In the genomic region with DNA sequence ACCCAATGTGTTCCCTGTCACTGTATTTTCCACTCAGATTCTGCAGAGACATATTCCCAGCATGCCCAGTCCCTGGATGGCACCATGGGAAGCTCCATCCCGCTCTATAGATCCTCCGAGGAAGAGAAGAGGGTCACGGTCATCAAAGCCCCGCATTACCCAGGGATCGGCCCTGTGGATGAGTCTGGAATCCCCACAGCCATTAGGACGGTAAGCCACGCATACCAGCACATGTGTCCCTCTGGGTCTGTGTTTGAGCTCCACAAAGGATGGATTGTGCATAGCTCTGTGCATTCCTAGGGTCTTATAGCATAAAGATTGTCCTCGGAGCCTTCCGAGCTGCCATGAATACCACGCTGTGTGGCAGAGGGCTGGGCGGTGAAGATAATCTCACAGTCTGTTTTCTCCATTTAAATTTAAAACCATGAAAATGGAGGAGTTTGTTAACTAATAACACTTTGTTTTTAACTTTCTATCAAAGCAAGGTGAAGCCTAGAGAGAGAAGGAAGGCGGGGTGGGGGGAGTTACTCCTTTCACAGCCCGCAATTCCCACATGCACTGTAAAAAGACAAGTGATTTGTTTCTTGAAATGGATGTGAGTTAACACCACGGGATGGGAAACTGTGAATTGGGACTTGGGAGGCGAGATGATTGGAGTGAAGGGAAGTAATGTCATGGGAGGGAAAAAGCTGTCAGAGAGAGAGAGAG, we compare ENCODE assay signal across 13 mouse cellular contexts.
A peak's percentile ranks its signal among the peaks of the same experiment; 100 is the strongest.
DNase-seq lines count a peak whose midpoint lies in the region; ATAC-seq and TF ChIP-seq lines count a peak whose summit lies in the region.
"Had no signal": no experiment of that assay in that cellular context is flagged by ENCODE, and none has a peak within 500 bp of the region (broad histone marks: within the 10 kb centered on the region; RNA-seq: fewer than 3 reads in every experiment).

No protein-coding gene starts in this region.

- no peaks in the 10 kb centered on the region for H3K27me3 ChIP-seq in hindbrain, postnatal 0 days (ENCODE audit: insufficient read depth, low read length)
- no peaks in the 10 kb centered on the region for H3K27me3 ChIP-seq in hindbrain, embryonic 12.5 days
- no peaks in the 10 kb centered on the region for H3K27me3 ChIP-seq in limb, embryonic 15.5 days
- H3K27me3 ChIP-seq: midbrain, embryonic 12.5 days; neural tube, embryonic 12.5 days; Patski had no signal

- no peak for DNase-seq in gastrocnemius, adult 2 months
- DNase-seq in gastrocnemius, adult 8-10 months (ENCODE audit: low spot score in 2 of 2): no peak
- no peak for DNase-seq in hindbrain, postnatal 0 days (ENCODE audit: low spot score)
- peak; percentile 43 for DNase-seq in Muller cell, postnatal 12 days (ENCODE audit: inconsistent ontology term)
- DNase-seq in thymus, adult 18-20 months: no peak
- DNase-seq in adrenal gland, adult 8-10 months: no peak
- DNase-seq: kidney, adult 9 months; spleen, adult 18-20 months had no signal

- peak overlapping the region; percentile 45; the same call in 1 of the 2 replicates for H3K4me2 ChIP-seq in hindbrain, postnatal 0 days (ENCODE audit: low read depth, low read length)
- no peak overlapping the region for H3K4me2 ChIP-seq in hindbrain, embryonic 12.5 days (replicated peaks)
- H3K4me2 ChIP-seq in limb, embryonic 15.5 days: no peak overlapping the region; the same call in 1 of the 2 replicates
- H3K4me2 ChIP-seq: midbrain, embryonic 12.5 days; neural tube, embryonic 12.5 days had no signal

- TF ChIP-seq CTCF in gastrocnemius, adult 2 months (IDR thresholded peaks at IDR 0.05): no peak
- TF ChIP-seq CTCF in hindbrain, postnatal 0 days (IDR thresholded peaks at IDR 0.05; ENCODE audit: low read depth): no peak

- peak overlapping the region; percentile 67 for H3K4me3 ChIP-seq in gastrocnemius, adult 2 months
- H3K4me3 ChIP-seq in hindbrain, postnatal 0 days (ENCODE audit: low read length): 0 out of 2 replicates have a peak overlapping the region, but pooled peaks have one; percentile 4
- no peak overlapping the region for H3K4me3 ChIP-seq in hindbrain, embryonic 12.5 days
- no peak overlapping the region for H3K4me3 ChIP-seq in limb, embryonic 15.5 days
- H3K4me3 ChIP-seq: midbrain, embryonic 12.5 days; neural tube, embryonic 12.5 days had no signal

- H3K9ac ChIP-seq in hindbrain, postnatal 0 days (replicated peaks; ENCODE audit: low read length): no peak overlapping the region
- no peak overlapping the region for H3K9ac ChIP-seq in hindbrain, embryonic 12.5 days
- H3K9ac ChIP-seq in limb, embryonic 15.5 days: no peak overlapping the region
- H3K9ac ChIP-seq: midbrain, embryonic 12.5 days; neural tube, embryonic 12.5 days had no signal

- H3K9me3 ChIP-seq in hindbrain, postnatal 0 days (ENCODE audit: low read length): no peaks in the 10 kb centered on the region
- no peaks in the 10 kb centered on the region for H3K9me3 ChIP-seq in hindbrain, embryonic 12.5 days (replicated peaks)
- no peaks in the 10 kb centered on the region for H3K9me3 ChIP-seq in limb, embryonic 15.5 days
- H3K9me3 ChIP-seq: midbrain, embryonic 12.5 days; neural tube, embryonic 12.5 days had no signal

- H3K27ac ChIP-seq in gastrocnemius, adult 2 months: peak overlapping the region; percentile 81
- H3K27ac ChIP-seq in hindbrain, postnatal 0 days: 0 out of 2 replicates have a peak overlapping the region, but pooled peaks have one; percentile 26
- H3K27ac ChIP-seq in hindbrain, embryonic 12.5 days: no peak overlapping the region
- peak overlapping the region; percentile 47; the same call in 1 of the 2 replicates for H3K27ac ChIP-seq in limb, embryonic 15.5 days
- H3K27ac ChIP-seq: midbrain, embryonic 12.5 days; neural tube, embryonic 12.5 days had no signal

- 0 out of 2 replicates have a peak, but pooled peaks cover 4% of the 10 kb centered on the region for H3K36me3 ChIP-seq in hindbrain, postnatal 0 days (ENCODE audit: insufficient read depth, low read length)
- H3K36me3 ChIP-seq in hindbrain, embryonic 12.5 days: peaks cover 20% of the 10 kb centered on the region
- H3K36me3 ChIP-seq in limb, embryonic 15.5 days: no peaks in the 10 kb centered on the region

- H3K4me1 ChIP-seq in hindbrain, postnatal 0 days (ENCODE audit: insufficient read depth, low read length): peaks cover 9% of the 10 kb centered on the region; the same call in 1 of the 2 replicates
- H3K4me1 ChIP-seq in hindbrain, embryonic 12.5 days: peaks cover 7% of the 10 kb centered on the region; the same call in 1 of the 2 replicates
- peaks cover 10% of the 10 kb centered on the region for H3K4me1 ChIP-seq in limb, embryonic 15.5 days

- ATAC-seq in hindbrain, postnatal 0 days: peak; percentile 30
- no peak; the same call in 1 of the 2 replicates for ATAC-seq in hindbrain, embryonic 12.5 days (ENCODE audit: low FRiP score)
- ATAC-seq in limb, embryonic 15.5 days (ENCODE audit: insufficient number of reproducible peaks, low FRiP score, low TSS enrichment, low read depth): no peak
- ATAC-seq: Patski had no signal

- intact Hi-C loops in gastrocnemius, adult 2 months (cut with DNase I): no loop called here

- WGBS in hindbrain, postnatal 0 days: 48% methylated on average over 15 of the region's 15 CpGs
- WGBS in hindbrain, embryonic 12.5 days: 74% methylated on average over 15 of the region's 15 CpGs
- 64% methylated on average over 15 of the region's 15 CpGs for WGBS in limb, embryonic 15.5 days

Comparison
In these comparisons a context has a peak if more than half of its experiments do, and no peak if none do; other contexts are left out.
1. H3K4me3 ChIP-seq: peak in gastrocnemius, adult 2 months (single experiment) and hindbrain, postnatal 0 days (single experiment); none in hindbrain, embryonic 12.5 days (single experiment) and limb, embryonic 15.5 days (single experiment).